Mouse (Mus musculus) hematopoietic stem cell, adult 5-6 weeks (primary cell): Measurements from ENCODE around the gene Crebl2. TPM values are rescaled to one million over a fixed set of nuclear protein-coding genes. Genes with fewer than 3 reads are reported as not detected.

Source experiments
- ATAC-seq, 2 experiments: fragments of 125-278 bp in 1 of 2; replicated peaks in 1 of 2; 2 replicates each; pipeline ENCODE4 v1.8.0; 2016 to 2017; ENCODE audit warnings: inconsistent platforms in 2 of 2, mild to moderate bottlenecking in 2 of 2, moderate number of reproducible peaks in 2 of 2, low read depth in 1 of 2, moderate TSS enrichment in 1 of 2; ENCODE audit not compliant: low FRiP score in 2 of 2, poor library complexity in 2 of 2, severe bottlenecking in 2 of 2, insufficient read depth in 1 of 2, low TSS enrichment in 1 of 2
- total RNA-seq: library from RNA; stranded (forward); fragments of 172-1452, 232-1000 nt; gene quantifications from 2 replicates; pipeline ENCODE4 v1.2.3, GENCODE M21; 2017

The Crebl2 gene
- total RNA-seq, 1 experiment from 2014 or later = 12.0 TPM

GRCm38 (mm10) chr6:134813066-134813465 lies 16.9 kb upstream of the Crebl2 start:
- ATAC-seq = no peak

GRCm38 (mm10) chr6:134817051-134817928 lies 12.7 kb upstream of the Crebl2 start:
- no peak for ATAC-seq

- no peak for ATAC-seq
These were observed 10.2 kb upstream of the Crebl2 start for GRCm38 (mm10) chr6:134819741-134820140.

GRCm38 (mm10) chr6:134820411-134820810 lies 9.5 kb upstream of the Crebl2 start:
- ATAC-seq = no peak

GRCm38 (mm10) chr6:134822844-134823243 lies 7.1 kb upstream of the Crebl2 start:
- ATAC-seq = no peak

- no peak for ATAC-seq
These were observed 822 bp downstream of the Crebl2 start for GRCm38 (mm10) chr6:134830776-134831175.

- no peak for ATAC-seq
These were observed 4.8 kb downstream of the Crebl2 start for GRCm38 (mm10) chr6:134834585-134835251.

- no peak for ATAC-seq
These were observed 8.2 kb downstream of the Crebl2 start for GRCm38 (mm10) chr6:134838111-134838510.

- no peak for ATAC-seq
These were observed 10.4 kb downstream of the Crebl2 start for GRCm38 (mm10) chr6:134840346-134840745.

- no peak for ATAC-seq
These were observed 15.8 kb downstream of the Crebl2 start for GRCm38 (mm10) chr6:134845726-134846125.

GRCm38 (mm10) chr6:134846308-134846707 lies 16.4 kb downstream of the Crebl2 start:
- no peak for ATAC-seq

- ATAC-seq = no peak
These were observed 17.6 kb downstream of the Crebl2 start for GRCm38 (mm10) chr6:134847550-134847949.

- no peak for ATAC-seq
These were observed 18.4 kb downstream of the Crebl2 start for GRCm38 (mm10) chr6:134848197-134848890.

- ATAC-seq = no peak
These were observed 19.5 kb downstream of the Crebl2 start for GRCm38 (mm10) chr6:134849461-134849860.

GRCm38 (mm10) chr6:134849985-134850384 lies 20.0 kb downstream of the Crebl2 start:
- ATAC-seq = no peak

- ATAC-seq = no peak
These were observed 24.8 kb downstream of the Crebl2 start for GRCm38 (mm10) chr6:134854782-134855181.

- no peak for ATAC-seq
These were observed 26.0 kb downstream of the Crebl2 start for GRCm38 (mm10) chr6:134855926-134856325.

GRCm38 (mm10) chr6:134859021-134859420 lies 29.1 kb downstream of the Crebl2 start:
- ATAC-seq = no peak
